Mouse (Mus musculus) retina, adult 2 months (tissue): ENCODE results near the gene Marveld1.

ENCODE experiments used
- DNase-seq: peaks from one replicate; pipeline ENCODE4 v3.0.0-alpha.2; 2012; ENCODE audit warnings: low read depth, low spot score

Marveld1 gene

DNA sequence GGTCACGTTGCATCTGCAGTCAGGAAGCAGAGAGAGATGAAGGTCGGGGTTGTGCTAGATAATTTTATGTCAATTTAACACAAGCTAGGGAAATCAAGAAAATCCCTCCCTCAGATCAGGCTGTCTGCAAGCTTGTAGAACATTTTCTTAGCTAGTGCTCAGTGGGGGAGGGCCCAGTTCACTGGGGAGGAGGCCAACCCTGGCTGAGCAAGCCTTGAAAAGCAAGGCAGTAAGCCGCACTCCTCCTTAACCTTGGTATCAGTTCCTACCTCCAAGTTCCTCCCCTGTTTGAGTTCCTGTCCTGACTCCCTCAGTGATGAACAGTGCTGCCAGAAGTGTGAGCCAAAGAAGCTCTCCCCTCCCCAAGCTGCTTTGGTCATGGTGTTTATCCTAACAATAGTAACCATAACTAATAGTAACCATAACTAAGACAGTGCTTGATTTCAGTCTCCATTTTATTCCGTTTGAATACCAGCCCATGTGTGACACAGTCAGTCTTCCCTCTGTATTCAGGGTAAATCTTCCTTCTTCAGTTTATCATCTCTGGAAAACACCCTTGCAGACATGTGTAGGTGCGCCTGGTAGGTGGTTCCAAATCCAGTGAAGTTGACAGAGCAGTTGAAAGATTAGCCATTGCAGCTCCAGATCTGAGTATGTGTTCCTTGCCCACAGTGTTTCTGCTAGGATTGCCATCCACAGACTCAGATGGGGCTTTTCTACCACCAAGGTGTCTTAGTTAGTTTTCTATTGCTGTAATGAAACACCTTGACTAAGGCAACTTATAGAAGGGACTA, 7.3 kb upstream of the Marveld1 start:
- no peak for DNase-seq

DNA sequence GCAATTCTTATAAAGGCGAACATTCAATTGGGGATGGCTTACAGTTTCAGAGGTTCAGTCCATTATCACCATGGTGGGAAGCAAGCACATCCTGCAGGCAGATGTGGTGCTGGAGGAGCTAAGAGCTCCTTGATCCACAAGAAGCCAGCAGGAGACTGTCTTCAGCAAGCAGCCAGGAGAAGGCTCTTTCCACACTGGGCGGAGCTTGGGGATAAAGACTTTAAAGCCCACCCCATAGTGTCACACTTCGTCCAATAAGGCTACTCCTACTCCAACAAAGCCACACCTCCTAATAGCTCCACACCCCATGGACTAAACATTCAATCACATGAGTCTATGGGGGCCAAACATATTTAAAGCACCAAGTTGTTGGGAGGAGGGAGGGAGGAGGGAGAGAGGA, 5.2 kb upstream of the Marveld1 start:
- no peak for DNase-seq

DNA sequence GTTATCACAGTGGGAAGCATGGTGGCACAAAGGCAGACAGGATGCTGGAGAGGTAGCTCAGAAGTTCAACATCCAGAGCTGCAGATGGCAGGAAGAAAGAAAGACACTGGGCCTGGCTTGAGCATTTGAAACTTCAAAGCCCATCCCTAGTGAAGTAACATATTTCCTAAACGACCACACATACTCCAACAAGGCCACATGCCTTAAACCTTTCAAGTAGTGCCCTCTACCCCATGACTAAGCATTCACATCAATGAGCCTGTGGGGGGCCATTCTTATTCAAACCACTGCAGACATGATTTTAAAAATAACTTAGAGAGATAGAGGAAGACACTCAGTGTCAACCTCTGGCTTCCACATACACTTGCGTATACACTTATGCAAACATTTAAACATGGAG, 4.4 kb upstream of the Marveld1 start:
- no peak for DNase-seq

DNA sequence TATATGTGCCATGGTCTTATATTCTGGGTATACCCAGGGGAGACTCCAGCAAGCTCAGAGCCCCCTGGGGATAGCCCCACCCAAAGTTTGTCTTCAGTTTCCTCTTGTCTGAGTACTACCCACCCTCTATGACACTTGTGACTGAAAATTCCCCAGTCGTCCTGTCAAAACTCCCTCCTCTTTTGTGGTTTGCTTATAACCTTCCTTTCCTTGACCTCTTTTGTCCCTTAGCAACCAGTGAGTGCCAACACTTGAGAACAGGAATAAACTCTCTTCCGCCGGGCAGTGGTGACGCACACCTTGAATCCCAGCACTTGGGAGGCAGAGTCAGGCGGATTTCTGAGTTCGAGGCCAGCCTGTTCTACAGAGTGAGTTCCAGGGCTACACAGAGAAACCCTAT, 3.1 kb upstream of the Marveld1 start:
- no peak for DNase-seq

DNA sequence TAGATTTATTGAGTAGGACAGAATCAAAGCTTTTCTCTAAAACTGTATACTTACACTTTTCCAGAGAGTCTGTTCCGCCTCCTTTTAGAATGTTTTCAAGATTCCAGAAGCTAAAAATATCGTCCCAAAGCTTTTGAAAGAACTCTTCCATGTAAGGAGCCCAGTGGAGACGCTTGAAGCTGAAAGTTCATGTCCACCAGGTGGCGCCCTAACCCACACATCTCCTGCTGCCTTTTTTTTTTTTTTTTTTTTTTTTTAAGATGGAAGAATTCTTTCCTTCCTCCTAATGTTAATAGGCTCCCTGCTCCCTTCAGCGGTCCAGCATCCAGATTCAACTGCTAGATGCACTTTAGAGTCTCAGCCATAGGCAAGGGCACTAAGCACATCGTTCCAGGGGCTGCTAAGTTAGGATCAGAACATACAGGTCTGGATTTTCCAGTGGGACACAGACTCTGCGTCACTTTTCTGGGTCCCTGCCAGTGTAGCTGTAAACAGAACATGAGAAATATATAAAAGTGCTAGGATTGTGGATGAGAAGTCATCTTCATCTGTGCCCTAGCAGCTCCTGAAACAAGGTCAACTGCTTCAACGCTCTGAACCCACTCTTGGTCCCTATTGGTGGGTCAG, 2.5 kb upstream of the Marveld1 start:
- peak; percentile 50 for DNase-seq

DNA sequence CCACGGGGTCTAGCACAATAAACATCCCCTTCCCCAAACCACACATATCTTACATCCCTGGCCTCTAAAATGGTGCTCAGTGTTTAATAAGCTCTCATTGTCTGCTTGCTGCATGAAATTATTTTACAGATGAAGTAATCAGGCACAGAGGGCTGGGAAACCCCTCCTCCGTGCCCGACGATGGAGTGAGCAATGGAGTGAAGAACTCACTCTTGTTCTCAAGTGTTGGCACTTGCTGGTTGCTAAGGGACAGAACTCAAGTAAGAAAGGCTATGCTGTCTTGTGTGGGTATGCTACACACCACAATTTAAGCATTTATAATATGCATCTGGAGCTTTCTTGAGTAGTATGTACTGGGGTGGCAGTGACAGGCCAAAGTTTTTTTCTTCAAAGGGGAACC, 2.0 kb upstream of the Marveld1 start:
- no peak for DNase-seq

DNA sequence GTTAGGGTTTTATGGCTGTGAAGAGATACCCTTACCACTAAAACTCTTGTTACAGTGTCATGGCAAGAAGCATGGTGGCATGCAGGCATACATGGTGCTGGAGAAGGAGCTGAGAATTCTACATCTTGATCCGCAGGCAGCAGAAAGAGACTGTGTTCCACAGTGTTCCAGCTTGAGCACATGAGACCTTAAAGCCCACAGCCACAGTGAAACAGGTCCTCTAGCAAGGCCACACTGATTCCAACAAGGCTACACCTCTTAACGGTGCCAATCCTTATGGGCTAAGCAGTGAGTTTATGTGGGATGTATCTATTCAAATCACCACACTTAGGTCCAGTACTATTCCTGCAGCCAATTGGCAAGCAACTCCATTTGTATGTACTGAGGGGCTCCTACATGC, 1.5 kb upstream of the Marveld1 start:
- DNase-seq = no peak

DNA sequence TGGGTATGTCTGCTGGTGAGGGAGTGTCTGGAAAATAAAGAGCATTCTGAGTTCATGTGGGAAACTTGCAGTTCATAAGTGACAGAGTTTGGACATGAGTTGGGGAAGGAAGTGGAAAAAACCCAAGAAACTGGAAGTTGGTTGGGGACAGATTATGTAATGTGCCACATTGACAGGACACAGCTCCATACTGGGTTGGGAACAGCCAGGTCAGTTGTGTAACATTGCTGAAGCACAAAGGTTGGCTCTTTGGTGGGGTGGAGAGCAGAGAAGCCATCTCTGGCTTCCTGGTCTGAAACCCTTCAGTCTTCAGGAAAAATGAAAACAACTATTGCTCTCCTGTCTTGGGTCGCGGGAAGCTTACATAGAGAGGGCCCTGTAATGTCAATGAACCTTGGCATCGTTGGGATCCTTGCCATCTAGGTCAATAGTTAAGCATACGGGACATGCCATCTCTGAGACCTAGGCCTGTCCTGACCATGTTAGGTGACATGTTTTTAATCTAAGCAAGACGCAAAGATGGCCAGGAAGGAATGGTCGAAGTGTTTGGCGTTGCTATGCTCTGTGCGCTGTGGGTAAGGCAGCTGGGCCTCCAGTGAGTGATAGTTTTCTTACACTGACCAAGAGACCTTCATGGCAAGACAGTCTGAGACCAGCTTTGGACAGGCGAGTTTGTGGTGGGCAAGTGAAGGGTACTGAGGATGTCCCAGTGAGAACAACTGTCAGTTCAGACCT, 757 bp upstream of the Marveld1 start:
- no peak for DNase-seq

DNA sequence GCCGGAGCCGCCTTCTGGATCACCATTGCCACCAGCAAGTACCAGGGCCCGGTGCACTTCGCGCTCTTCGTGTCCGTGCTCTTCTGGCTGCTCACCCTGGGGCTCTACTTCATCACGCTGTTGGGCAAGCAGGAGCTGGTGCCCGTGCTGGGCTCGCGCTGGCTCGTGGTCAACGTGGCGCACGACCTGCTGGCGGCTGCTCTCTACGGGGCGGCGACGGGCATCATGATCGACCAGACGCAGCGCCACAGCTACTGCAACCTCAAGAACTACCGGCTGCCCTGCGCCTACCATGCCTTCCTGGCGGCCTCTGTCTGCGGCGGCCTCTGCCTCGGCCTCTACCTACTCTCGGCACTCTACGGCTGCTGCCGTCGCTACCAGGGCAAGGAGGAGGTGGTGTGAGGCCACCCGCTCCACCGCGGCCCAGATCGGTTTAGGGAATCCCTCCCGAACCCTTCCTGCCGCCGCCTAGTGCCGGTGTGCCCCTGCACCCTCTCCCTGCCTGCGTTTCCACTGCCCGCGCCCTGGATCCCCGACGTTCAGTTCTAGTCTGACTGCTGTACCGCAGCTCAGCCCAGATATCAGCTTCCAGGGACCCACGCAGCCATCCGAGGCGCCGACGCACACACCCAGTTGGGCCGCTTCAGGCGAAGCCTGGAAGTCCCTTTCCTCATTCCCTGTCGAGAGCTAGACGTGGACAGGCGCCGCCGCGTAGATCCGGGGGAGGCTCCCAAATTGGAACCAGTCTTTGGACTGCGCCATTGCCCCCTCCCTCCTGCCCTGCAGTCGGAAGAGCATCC, 769 bp downstream of the Marveld1 start:
- DNase-seq = no peak

DNA sequence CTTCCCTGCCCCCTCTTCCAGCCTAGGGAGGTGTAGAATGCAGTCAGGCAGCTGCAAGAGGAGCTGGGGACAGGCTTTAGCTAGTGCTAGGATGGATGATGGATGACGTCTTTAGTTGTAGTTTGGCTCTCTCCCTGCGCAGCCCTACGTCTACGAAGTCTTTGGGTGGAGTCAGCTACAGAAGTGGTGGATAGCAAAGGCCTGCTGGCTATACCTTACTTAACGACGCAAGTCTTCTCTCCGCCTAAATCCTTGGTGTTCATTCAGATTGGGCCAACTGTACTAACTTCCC, 1.3 kb downstream of the Marveld1 start:
- DNase-seq = no peak

DNA sequence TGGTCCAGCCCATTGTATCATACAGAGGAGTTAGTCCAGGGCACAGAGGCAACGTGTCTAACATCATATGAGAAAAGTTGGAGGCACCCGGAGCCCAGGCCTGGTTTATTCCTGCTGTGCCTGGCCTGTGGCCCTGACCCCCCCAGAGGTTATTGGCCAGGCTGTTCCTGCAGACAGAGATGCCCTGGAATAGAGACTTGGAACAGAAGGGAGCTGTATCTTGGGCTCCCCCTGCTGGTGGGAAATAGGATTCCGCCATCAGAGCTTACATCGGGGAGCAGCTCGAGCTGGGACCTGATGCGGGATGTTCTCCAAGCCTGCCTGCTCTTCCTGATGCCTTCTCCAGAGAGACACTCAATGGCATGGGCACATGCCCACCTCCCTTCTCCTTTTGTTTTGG, 4.8 kb downstream of the Marveld1 start:
- DNase-seq = peak; percentile 69

DNA sequence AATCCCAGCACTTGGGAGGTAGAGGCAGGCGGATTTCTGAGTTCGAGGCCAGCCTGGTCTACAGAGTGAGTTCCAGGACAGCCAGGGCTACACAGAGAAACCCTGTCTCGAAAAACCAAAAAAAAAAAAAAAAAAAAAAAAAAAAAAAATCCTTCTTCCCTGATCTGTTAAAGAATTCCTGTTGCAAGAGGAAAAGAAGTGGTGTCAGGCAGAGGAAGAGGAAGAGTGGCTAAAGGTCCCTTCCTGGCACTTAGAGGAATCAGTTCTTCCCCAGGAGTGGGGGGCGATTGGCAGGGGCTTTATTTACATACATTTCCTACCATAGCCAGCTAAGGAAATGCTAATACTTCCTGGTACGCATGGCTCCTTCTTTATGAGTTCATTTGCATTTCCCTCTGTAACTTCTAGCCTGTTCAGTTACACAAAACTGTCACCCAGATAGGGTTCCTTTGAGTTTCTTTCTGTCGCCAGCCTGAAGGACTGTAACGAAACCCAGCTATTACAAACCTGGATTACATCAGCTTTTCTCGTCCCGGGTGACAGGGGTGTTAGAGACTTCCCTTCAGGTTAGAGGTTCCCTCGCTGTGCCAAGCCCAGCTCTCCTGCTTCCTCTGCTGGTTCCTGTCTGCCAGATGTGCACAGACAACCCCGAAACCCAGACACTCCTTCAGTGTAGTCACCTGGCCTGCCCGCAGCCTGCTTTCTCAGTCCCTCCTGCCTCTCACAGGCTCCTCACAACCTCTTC, 10.5 kb downstream of the Marveld1 start:
- DNase-seq = no peak

DNA sequence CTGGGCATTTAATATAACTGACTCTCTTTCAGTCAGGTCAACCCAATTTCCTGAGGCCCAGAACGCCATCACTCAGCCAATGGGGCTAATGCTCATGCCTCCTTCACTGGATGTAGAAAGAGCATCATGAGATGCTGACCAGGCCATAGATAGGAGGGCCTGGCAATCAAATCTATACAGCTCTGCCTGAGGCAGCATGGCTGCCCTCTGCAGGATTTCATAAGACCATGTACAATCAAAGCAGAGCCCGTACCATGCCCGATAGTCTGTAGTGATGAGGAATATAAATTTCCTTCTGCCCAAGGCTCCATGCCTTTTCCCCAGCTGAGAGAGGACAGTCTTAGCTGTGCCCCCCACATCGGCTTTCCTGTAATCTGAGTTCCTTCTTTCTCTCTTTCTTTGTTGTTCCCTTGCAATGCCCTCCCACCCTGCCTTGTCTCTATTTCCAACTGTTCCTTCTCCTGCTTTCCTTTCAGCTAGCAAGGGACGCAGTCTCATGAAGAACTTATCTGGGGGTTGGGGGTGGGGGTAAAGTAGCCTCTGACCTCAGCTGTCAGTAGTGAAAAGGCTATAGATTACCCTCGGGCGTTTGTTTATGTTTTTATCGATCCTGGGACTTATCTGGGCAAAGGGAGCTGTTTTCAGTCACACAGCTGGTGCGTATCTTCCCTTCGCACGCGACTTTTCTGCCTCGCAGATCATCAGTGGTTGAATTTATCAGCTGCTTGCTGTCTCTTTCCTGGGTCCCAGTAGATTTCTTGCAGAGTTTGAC, 11.2 kb downstream of the Marveld1 start:
- DNase-seq = no peak

DNA sequence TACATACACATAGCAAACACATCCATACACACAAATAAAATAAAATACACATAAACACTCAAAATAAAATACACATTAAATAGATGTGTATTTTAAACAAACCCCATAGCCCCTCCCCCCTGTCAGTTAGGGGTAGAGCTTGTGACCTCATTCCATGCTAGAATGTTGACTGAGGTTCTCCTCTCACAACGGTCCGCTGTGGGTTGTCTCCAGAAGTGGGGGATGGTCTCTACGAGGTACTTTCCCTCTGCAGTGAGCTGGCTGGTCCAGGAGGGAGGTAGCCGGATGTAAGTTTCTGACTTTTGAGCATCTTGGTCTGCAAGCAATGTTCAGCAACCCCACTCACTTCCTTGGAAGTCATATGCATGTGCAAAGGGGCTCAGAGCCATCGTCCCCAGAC, 16.6 kb downstream of the Marveld1 start, which contains the start of gene Zfyve27:
Gene Zfyve27 (plus strand): TSS at position 188 of the 400 bp plus-strand sequence.
- DNase-seq = no peak

DNA sequence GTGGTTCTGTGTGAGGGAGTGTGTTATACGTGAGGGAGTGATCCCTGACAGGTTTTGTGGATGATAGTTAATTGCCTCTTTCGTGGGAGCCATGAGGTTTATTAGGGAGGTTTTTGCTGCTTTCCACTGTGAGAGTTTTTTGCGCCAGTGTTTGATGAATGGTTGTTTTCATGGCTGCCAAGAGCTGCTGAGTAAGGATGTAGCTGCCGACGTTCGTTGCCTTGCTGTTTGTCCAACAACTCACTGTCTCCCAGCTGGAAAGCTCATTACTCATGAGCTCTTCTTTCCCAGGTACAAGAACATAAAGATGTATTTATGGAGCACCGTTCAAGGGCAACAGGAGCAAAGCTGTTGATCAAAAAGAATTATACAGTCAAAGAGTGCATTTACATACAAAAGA, 17.0 kb downstream of the Marveld1 start:
- no peak for DNase-seq

DNA sequence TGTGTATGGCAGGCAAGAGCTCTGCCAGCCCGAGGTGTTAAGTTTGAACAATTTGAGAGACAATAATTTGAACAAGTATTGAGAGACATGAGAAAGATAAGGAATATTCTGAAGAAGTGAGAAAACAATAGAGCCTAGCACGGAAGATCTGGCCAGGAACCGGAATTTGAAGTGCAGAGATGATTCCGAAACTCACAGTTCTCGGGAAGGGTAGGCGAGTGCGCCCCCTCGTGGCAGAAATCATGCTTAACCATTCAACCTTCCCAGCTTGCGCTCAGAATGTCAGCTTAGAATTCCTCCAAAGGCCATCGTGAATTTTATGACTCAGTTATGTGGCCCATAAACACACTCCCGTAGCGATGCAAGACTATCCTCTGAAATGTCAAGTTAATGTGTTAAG, 18.9 kb downstream of the Marveld1 start:
- DNase-seq = peak; percentile 61

DNA sequence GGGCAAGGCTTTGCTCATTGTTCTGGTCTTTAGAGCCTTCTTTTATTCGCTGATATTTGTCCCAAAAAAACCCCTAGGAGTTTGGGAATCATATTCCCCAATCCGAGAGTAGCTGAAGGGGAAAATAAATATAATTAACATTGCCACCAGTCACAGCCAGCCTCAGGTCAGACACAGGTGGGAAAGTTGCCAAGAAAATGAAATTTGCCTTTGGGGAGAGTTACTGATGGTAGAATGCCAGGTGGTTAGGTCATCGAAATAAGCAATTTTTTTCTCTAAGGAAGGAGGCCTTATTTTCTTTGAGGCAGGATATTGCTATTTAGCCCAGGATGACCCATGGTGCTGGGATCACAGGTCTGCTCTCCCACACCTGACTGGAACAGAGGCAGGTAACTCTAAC, 19.6 kb downstream of the Marveld1 start:
- no peak for DNase-seq

DNA sequence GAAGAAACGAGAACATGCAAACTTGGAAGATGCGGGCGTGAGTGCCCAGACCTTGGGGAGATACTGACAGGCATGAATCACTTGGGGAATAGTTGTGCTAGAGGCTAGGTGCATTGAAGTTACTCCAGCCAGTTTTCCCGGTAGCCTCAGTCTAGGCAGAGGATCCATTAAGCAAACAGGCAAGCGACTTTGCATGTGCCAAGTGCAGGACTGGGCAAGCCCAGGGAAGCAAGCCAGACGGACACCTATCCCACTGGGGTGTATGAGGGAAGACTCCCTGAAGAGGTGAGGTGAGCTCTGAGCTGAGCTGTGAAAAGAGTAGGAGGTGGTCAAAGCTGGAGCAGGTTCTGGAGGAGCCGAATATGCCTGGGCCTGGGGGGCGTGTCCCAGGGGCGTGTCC, 20.3 kb downstream of the Marveld1 start:
- no peak for DNase-seq

DNA sequence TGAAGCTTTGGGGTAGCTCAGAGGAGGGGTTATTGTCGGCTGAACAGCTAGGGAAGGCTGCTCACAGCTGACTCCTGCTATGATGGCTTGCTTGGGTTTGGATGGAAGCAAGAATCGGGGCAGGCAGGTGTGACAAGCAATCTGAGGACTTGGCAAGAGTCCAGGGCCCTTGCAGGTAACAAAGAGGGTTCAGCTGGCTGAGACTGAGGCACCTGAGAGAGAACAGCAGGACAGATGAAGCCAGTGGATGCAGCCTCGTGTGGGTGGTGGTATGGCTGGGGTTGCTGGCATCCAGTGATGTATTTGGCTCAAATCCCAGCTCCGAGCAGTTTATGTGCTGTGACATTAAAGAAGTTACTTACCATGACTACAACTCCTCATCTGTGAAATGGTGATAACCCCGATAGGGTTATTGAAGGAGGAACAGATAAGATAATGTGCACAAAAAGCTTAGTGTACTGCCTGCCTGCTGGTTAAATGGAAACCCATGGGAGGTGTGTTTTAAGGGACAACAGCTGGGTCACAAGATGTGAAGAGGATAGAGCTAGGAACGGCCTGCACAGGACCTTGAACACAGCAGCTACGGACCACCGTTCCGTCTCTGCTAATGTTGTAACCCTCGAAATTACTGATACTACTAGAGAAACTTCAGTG, 22.2 kb downstream of the Marveld1 start:
- no peak for DNase-seq
